Mouse (Mus musculus): ENCODE data around the gene Flad1. TPM values are rescaled to one million over a fixed set of nuclear protein-coding genes. Genes with fewer than 3 reads are reported as not detected.
A peak's percentile ranks its signal among the peaks of the same experiment; 100 is the strongest.

Flad1 gene
- polyA plus RNA-seq, 1 experiment = not detected

DNA sequence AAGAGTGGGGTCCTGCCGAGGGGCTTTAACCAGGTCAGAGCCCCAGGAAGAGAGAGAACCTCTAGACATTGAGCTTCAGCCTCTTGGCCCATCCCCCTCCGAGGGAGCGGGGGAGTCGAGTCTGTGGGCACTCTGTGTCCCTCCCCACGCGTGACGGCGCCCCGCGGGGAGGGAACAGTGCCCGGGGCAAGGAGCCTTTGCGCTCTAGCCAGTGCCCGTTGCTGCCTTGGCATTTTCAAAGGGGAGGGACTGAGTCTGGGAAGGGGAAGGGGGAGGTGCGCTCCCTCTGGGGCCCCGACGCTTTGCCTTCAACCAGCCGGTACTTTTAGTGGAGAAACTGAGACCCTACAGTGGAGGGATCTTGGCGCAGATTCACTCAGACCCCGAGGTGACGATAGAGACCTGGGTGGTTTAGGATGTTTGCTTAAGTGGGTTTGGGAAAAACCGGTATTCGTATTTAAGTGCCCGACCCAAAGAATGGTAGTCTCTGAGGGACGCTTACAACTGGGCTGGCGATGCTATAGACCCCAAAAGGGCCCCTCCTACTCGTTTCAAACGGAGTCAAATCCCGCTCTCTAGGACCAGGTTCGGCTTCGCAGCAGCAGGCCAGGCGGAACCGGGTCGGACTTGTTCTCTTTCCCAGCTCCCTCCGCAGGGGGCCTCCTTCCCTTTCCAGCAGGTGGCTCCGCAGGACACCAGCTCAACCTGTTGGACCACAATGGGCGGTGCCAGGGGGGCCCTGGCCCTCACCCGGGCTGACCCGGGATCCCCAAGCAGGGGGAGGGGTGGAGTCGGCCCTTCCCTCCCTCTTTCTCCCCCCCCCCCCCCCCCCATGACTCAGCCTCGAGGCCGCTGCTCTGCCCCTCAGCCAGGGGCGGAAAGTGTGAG, 17.4 kb downstream of the Flad1 start, which contains the start of gene Zbtb7b:
Gene Zbtb7b, minus strand, starts transcription at position 771 of the 888 bp plus-strand sequence.
- TF ChIP-seq CTCF (IDR thresholded peaks at IDR 0.05; ENCODE audit: insufficient read depth, low read depth, low read length) = no peak
- TF ChIP-seq POLR2A (IDR thresholded peaks at IDR 0.05; ENCODE audit: insufficient read depth, low read depth, low read length) = no peak; the same call in 1 of the 2 replicates
- Histone ChIP-seq H3K4me1 (ENCODE audit: control insufficient read depth, insufficient read depth, low read length) (peaks cover 45% of the 10 kb centered on the region), H3K27ac (ENCODE audit: insufficient read depth, low read depth, low read length) (peak within 1 kb of the TSS; percentile 83), H3K4me3 (ENCODE audit: insufficient read depth, low read depth, low read length) (peak within 1 kb of the TSS; percentile 54)
- under 1% methylated on average over 42 of the region's 42 CpGs for WGBS

DNA sequence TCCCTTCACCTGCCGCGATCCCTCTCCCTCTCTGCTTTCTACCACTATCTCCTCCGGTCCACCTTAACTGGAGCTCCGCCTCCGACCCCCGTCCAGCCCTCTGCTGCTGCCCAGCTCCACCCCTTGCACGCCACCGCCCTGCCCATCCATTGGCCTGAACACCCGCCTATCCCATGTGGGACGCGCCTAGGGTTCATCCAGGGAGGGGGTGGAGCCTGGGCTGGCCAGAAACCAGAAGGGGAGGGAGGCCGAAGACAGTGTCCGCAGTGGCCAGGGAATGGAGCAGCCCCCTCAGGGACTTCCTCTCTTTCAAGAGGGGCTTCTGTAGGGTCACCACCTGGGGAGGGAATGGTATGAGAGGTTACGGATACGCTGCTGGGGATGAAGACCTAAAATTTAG, 18.1 kb downstream of the Flad1 start:
- H3K4me1 ChIP-seq (ENCODE audit: control insufficient read depth, insufficient read depth, low read length) = peaks cover 45% of the 10 kb centered on the region
- H3K4me3 ChIP-seq (ENCODE audit: insufficient read depth, low read depth, low read length) = peak overlapping the region; percentile 54
- no peak for TF ChIP-seq CTCF (IDR thresholded peaks at IDR 0.05; ENCODE audit: insufficient read depth, low read depth, low read length)
- peak; percentile 58 for TF ChIP-seq POLR2A (IDR thresholded peaks at IDR 0.05; ENCODE audit: insufficient read depth, low read depth, low read length)
- 2% methylated on average over 15 of the region's 15 CpGs for WGBS
- peak overlapping the region; percentile 83 for H3K27ac ChIP-seq (ENCODE audit: insufficient read depth, low read depth, low read length)

GRCm38 (mm10) chr3:89392871-89393311, 18.8 kb downstream of the Flad1 start:
- TF ChIP-seq POLR2A (IDR thresholded peaks at IDR 0.05; ENCODE audit: insufficient read depth, low read depth, low read length) (no peak), CTCF (IDR thresholded peaks at IDR 0.05; ENCODE audit: insufficient read depth, low read depth, low read length) (no peak)
- H3K4me1 ChIP-seq (ENCODE audit: control insufficient read depth, insufficient read depth, low read length) = peaks cover 52% of the 10 kb centered on the region
- peak overlapping the region; percentile 50 for H3K4me3 ChIP-seq (ENCODE audit: insufficient read depth, low read depth, low read length)
- no peak overlapping the region for H3K27ac ChIP-seq (ENCODE audit: insufficient read depth, low read depth, low read length)
- WGBS = under 1% methylated on average over 24 of the region's 24 CpGs

- Histone ChIP-seq H3K4me1 (ENCODE audit: control insufficient read depth, insufficient read depth, low read length) (peaks cover 56% of the 10 kb centered on the region), H3K27ac (ENCODE audit: insufficient read depth, low read depth, low read length) (no peak overlapping the region; the same call in 1 of the 2 replicates), H3K4me3 (ENCODE audit: insufficient read depth, low read depth, low read length) (peak overlapping the region; percentile 50)
- WGBS = under 1% methylated on average over 56 of the region's 56 CpGs
- TF ChIP-seq CTCF (IDR thresholded peaks at IDR 0.05; ENCODE audit: insufficient read depth, low read depth, low read length) = no peak
- TF ChIP-seq POLR2A (IDR thresholded peaks at IDR 0.05; ENCODE audit: insufficient read depth, low read depth, low read length) = no peak
Observed at GRCm38 (mm10) chr3:89391663-89392511, 19.8 kb downstream of the Flad1 start.

- Histone ChIP-seq H3K4me3 (ENCODE audit: insufficient read depth, low read depth, low read length) (peak overlapping the region; percentile 50), H3K4me1 (ENCODE audit: control insufficient read depth, insufficient read depth, low read length) (peaks cover 52% of the 10 kb centered on the region), H3K27ac (ENCODE audit: insufficient read depth, low read depth, low read length) (no peak overlapping the region; the same call in 1 of the 2 replicates)
- TF ChIP-seq CTCF (IDR thresholded peaks at IDR 0.05; ENCODE audit: insufficient read depth, low read depth, low read length) (no peak), POLR2A (IDR thresholded peaks at IDR 0.05; ENCODE audit: insufficient read depth, low read depth, low read length) (no peak)
- WGBS = 15% methylated on average over 19 of the region's 19 CpGs
Observed at GRCm38 (mm10) chr3:89390699-89391662, 20.7 kb downstream of the Flad1 start.

DNA sequence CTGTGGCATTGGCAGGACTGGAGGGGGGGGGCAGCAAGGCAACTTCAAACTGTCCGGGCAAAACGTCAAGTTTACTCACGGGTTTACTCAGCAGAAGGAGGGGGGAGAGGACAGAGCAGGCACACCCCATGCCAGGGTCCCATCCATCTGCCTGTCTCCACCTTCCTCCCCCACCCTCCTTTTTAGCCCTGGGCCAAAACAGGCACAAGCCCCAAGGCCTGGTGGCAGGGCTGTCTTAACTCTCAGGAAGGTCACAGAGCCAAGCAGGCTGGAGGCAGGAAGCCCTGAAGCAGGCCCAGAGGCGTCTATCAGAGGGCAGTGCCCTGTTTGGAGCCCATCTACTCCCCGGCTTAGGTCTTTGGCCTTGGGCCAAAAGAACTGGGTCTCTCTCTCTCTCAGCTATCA, 21.6 kb downstream of the Flad1 start:
- no peak for TF ChIP-seq POLR2A (IDR thresholded peaks at IDR 0.05; ENCODE audit: insufficient read depth, low read depth, low read length)
- no peak for TF ChIP-seq CTCF (IDR thresholded peaks at IDR 0.05; ENCODE audit: insufficient read depth, low read depth, low read length)
- WGBS = 45% methylated on average over 5 of the region's 5 CpGs

DNA sequence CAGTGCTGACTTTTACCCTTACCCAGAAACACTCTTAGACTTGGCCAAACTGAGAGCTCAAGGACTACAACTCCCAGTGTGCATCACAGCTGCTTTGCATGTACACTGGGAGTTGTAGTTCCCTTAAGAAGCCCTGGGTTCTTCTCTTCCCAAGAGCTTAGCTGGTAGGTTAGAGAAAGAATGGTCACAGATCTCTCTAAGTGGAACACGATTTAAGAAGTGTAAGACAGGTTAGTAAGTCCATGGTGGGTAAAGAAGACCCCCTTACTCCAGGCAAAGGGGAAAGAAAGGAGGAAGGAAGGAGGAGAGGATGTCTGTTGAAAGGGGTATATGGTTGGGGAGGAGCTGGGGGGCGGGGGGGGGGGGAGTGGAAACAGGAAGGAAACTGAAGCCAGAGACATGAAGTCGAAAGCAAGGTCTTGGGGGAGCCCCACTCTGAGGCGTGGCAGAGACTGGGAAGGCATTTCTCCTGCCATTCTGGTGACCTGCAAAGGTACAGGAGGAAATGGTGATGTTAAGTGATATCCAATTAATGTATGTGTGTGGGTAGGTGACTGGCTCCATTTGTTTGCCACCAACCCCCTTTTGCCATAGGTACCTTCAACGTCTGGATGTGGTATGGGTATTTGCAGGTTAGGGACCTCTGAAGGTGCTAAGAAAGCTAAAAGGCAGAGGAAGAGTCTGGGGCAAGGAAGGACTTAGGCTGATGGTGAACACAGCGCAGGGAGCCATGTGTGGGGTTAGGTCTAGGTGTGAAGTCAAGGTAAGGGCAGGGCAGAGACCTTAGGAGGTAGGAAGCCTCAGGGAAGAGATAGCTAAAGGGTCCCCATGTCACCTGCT, 22.5 kb downstream of the Flad1 start:
- TF ChIP-seq POLR2A (IDR thresholded peaks at IDR 0.05; ENCODE audit: insufficient read depth, low read depth, low read length) (no peak), CTCF (IDR thresholded peaks at IDR 0.05; ENCODE audit: insufficient read depth, low read depth, low read length) (no peak)
- 66% methylated on average over 6 of the region's 6 CpGs for WGBS
- Histone ChIP-seq H3K27ac (ENCODE audit: insufficient read depth, low read depth, low read length) (no peak overlapping the region), H3K4me1 (ENCODE audit: control insufficient read depth, insufficient read depth, low read length) (peaks cover 41% of the 10 kb centered on the region), H3K4me3 (ENCODE audit: insufficient read depth, low read depth, low read length) (no peak overlapping the region)

More for the DNA sequence above, 21.6 kb downstream of the Flad1 start:
- Histone ChIP-seq H3K27ac (ENCODE audit: insufficient read depth, low read depth, low read length) (no peak overlapping the region), H3K4me1 (ENCODE audit: control insufficient read depth, insufficient read depth, low read length) (peaks cover 50% of the 10 kb centered on the region), H3K4me3 (ENCODE audit: insufficient read depth, low read depth, low read length) (no peak overlapping the region)
